Mouse (Mus musculus) C2C12 (cell line): ENCODE measurements around the gene Pde4c. TPM values are rescaled to one million over a fixed set of nuclear protein-coding genes. Genes with fewer than 3 reads are reported as not detected.

Experiments
- H3K27me3 ChIP-seq: one replicate; pipeline ENCODE4 v1.6.1; 2011; ENCODE audit not compliant: control insufficient read depth, insufficient read depth, insufficient read length
- H3K36me3 ChIP-seq: one replicate; pipeline ENCODE4 v1.6.1; 2011; ENCODE audit not compliant: control insufficient read depth, insufficient read depth
- H3K4me3 ChIP-seq: one replicate; pipeline ENCODE4 v1.5.1; 2011; ENCODE audit warnings: mild to moderate bottlenecking, control low read depth; ENCODE audit not compliant: poor library complexity, insufficient read depth, severe bottlenecking
- H3K79me2 ChIP-seq: one replicate; pipeline ENCODE4 v1.6.1; 2011; ENCODE audit not compliant: control insufficient read depth, insufficient read depth
- H3K79me3 ChIP-seq: one replicate; pipeline ENCODE4 v1.6.1; 2011; ENCODE audit warnings: low read depth, control low read depth
- H3ac ChIP-seq: one replicate; pipeline ENCODE3; 2011; ENCODE audit warnings: low read depth; ENCODE audit not compliant: control insufficient read depth, insufficient read length
- CEBPB ChIP-seq: IDR thresholded peaks from one replicate; pipeline ENCODE4 v1.6.1; 2011; ENCODE audit warnings: low read depth, mild to moderate bottlenecking, control low read depth, moderate library complexity
- CTCF ChIP-seq: IDR thresholded peaks from one replicate; pipeline ENCODE4 v1.5.1; 2011; ENCODE audit not compliant: control insufficient read depth, insufficient read depth, insufficient read length
- FOSL1 ChIP-seq: IDR thresholded peaks from one replicate; pipeline ENCODE4 v1.8.0; 2011; ENCODE audit warnings: mild to moderate bottlenecking, low read length; ENCODE audit not compliant: poor library complexity, insufficient read depth, severe bottlenecking
- MAX ChIP-seq: IDR thresholded peaks from one replicate; pipeline ENCODE4 v1.6.1; 2011; ENCODE audit warnings: mild to moderate bottlenecking, control low read depth
- MYOD1 ChIP-seq: IDR thresholded peaks from one replicate; pipeline ENCODE4 v1.6.1; 2011; ENCODE audit warnings: low read depth; ENCODE audit not compliant: control insufficient read depth, insufficient read length
- MYOG ChIP-seq: IDR thresholded peaks from one replicate; pipeline ENCODE4 v1.6.1; 2011; ENCODE audit not compliant: control insufficient read depth, insufficient read length; ENCODE audit errors: extremely low read depth
- USF1 ChIP-seq: IDR thresholded peaks from one replicate; pipeline ENCODE4 v1.6.1; 2011; ENCODE audit warnings: low read depth, mild to moderate bottlenecking, control low read depth, moderate library complexity
- polyA plus RNA-seq: library from polyadenylated mRNA; unstranded; fragments of >200 nt; fragmentation: generic; extraction: Trizol; gene quantifications from one replicate; pipeline ENCODE4 v1.2.1, GENCODE M21; 2012; ENCODE audit warnings: missing spikeins

Gene Pde4c
- polyA plus RNA-seq, 1 experiment = 0.01 TPM

GRCm38 (mm10) chr8:70724216-70724615 is 696 bp downstream of the Pde4c start:
- no peak overlapping the region for H3ac ChIP-seq
- H3K36me3 ChIP-seq = no peaks in the 10 kb centered on the region
- H3K27me3 ChIP-seq = no peaks in the 10 kb centered on the region
- H3K4me3 ChIP-seq = no peak overlapping the region
- H3K79me2 ChIP-seq = no peaks in the 10 kb centered on the region
- no peaks in the 10 kb centered on the region for H3K79me3 ChIP-seq
- TF ChIP-seq USF1 = no peak
- TF ChIP-seq CEBPB = no peak
- no peak for TF ChIP-seq MYOG
- TF ChIP-seq MAX = no peak
- no peak for TF ChIP-seq FOSL1
- no peak for TF ChIP-seq CTCF
- TF ChIP-seq MYOD1 = no peak

DNA sequence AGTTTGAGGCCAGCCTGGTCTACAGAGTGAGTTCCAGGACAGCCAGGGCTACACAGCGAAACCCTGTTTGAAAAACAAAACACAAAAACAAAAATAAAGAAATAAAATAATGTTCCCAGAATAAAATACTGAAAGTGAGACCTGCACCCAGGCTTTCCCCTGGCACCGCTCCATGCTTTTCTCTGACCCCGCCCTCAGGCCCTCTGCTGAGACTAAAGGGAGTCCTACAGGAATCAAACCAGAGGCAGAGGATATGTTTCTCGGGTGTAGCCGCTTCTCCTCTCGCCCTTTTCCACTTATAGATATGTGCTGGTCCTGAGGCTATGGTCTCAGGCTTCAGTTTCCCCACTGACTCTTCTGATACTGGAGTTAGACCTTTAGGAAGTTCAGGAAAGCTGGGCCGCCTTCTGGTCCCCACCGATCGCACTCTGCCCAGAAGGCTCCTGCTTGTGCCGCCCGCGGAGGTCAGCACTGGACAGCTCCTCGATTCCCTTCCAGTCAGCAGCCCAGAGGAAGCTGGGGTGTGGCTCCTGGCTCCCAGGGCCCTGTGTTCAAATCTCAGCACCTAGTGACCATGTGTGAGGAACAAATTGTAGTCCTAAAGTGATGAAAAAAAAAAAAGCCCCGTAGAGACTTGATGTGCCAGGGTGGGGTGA is 2.4 kb downstream of the Pde4c start:
- Histone ChIP-seq H3ac (no peak overlapping the region), H3K27me3 (peaks cover 6% of the 10 kb centered on the region), H3K36me3 (no peaks in the 10 kb centered on the region), H3K79me3 (no peaks in the 10 kb centered on the region), H3K4me3 (no peak overlapping the region), H3K79me2 (no peaks in the 10 kb centered on the region)
- no peak for TF ChIP-seq CEBPB
- TF ChIP-seq MYOD1 = no peak
- TF ChIP-seq MYOG = no peak

DNA sequence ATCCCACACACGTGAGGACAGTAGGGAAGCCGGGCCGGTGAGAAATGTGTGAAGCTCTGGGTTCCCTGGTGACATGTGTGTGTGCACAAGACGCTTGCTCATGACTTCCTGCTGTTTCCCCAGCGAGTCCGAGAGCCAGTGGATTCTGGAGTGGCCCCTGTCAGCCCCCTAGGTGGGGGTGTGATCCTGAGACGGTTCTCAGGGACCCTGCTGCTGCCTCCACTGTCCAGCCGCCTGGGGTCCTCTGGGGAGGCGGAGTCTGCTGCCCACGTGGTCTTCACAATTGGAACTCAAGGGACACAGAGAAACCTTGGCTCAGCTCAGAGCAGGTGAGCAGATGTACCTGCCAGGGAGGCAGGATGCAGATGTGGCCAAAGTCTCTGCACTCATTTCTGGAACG is 3.2 kb downstream of the Pde4c start:
- TF ChIP-seq MYOG (no peak), MYOD1 (no peak), FOSL1 (no peak), USF1 (no peak), CTCF (no peak), CEBPB (no peak), MAX (no peak)
- no peaks in the 10 kb centered on the region for H3K36me3 ChIP-seq
- no peaks in the 10 kb centered on the region for H3K79me2 ChIP-seq
- H3K4me3 ChIP-seq = no peak overlapping the region
- H3ac ChIP-seq = no peak overlapping the region
- H3K79me3 ChIP-seq = no peaks in the 10 kb centered on the region
- H3K27me3 ChIP-seq = peaks cover 6% of the 10 kb centered on the region

- Histone ChIP-seq H3K27me3 (peaks cover 14% of the 10 kb centered on the region), H3K4me3 (no peak overlapping the region)
Measured at GRCm38 (mm10) chr8:70729808-70730475, 6.4 kb downstream of the Pde4c start.

DNA sequence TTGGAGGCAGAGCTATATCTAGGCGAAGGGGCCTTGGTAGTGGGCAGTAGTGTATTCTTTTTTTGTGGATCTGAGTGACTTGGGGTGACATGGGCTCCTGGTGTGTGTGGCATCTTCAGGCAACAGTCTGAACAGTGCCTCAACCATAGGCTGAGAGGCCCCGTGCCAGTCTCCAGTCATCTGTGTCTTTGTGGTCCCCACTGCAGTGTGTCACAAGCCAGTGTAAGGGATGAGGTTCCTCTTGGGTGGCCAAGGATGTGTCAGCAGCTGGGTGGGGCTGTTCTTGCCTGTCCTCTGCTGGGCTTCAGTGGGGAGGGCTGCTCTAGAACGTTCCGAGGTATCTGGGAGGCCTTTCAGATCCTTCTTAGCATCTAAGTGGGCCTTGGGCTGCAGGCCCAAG is 7.4 kb downstream of the Pde4c start:
- H3K79me2 ChIP-seq = no peaks in the 10 kb centered on the region
- H3ac ChIP-seq = no peak overlapping the region
- no peaks in the 10 kb centered on the region for H3K79me3 ChIP-seq
- TF ChIP-seq MYOG = no peak
- no peak for TF ChIP-seq FOSL1
- no peak for TF ChIP-seq MYOD1
- TF ChIP-seq MAX = no peak
- TF ChIP-seq USF1 = no peak
- no peak for TF ChIP-seq CEBPB
- TF ChIP-seq CTCF = no peak
- H3K36me3 ChIP-seq = no peaks in the 10 kb centered on the region
- H3K4me3 ChIP-seq = no peak overlapping the region
- H3K27me3 ChIP-seq = peaks cover 14% of the 10 kb centered on the region

More at GRCm38 (mm10) chr8:70729808-70730475, 6.4 kb downstream of the Pde4c start:
- no peaks in the 10 kb centered on the region for H3K79me2 ChIP-seq
- H3ac ChIP-seq = no peak overlapping the region
- H3K79me3 ChIP-seq = no peaks in the 10 kb centered on the region
- no peaks in the 10 kb centered on the region for H3K36me3 ChIP-seq
- TF ChIP-seq MYOD1 (no peak), USF1 (no peak), MAX (no peak), MYOG (no peak), CTCF (no peak), CEBPB (no peak), FOSL1 (no peak)

DNA sequence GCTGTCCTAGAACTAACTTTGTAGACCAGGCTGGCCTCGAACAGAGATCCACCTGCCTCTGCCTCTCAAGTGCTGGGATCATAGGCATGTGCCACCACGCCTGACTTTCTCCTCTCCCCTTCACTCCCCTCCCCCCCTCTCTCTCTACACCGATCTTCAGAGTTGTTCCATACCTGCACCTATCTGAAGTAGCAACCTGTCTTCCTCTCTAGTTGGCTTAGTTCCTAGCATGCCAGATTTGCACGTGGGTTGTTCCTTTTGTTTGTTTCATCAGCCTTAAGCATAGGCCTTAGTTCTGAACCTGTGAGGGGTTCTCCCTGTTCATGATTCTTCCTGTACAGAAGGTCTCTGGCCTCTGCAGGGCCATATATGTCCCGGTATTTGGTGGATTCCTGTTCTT is 14.2 kb downstream of the Pde4c start:
- no peaks in the 10 kb centered on the region for H3K36me3 ChIP-seq
- H3K27me3 ChIP-seq = peaks cover 25% of the 10 kb centered on the region
- no peaks in the 10 kb centered on the region for H3K79me2 ChIP-seq
- no peak for TF ChIP-seq USF1
- no peak for TF ChIP-seq CEBPB
- TF ChIP-seq CTCF = no peak
- no peak for TF ChIP-seq MAX
- H3K4me3 ChIP-seq = no peak overlapping the region
- H3ac ChIP-seq = no peak overlapping the region
- H3K79me3 ChIP-seq = no peaks in the 10 kb centered on the region
